ENCODE assay signal across 9 mouse cellular contexts in genomic region chr6:38960791-38961426, GRCm38 (mm10).
A peak's percentile ranks its signal among the peaks of the same experiment; 100 is the strongest.
DNase-seq lines count a peak whose midpoint lies in the region; TF ChIP-seq lines count a peak whose summit lies in the region.
"Had no signal": no experiment of that assay in that cellular context is flagged by ENCODE, and none has a peak within 500 bp of the region (broad histone marks: within the 10 kb centered on the region; RNA-seq: fewer than 3 reads in every experiment).

No protein-coding gene starts in this region.

- no peak overlapping the region for H3ac ChIP-seq in myocyte (ENCODE audit: control insufficient read depth, insufficient read length)

- no peaks in the 10 kb centered on the region for H3K36me3 ChIP-seq in myocyte (ENCODE audit: control insufficient read depth, insufficient read depth)
- H3K36me3 ChIP-seq: embryonic facial prominence, embryonic 13.5 days had no signal

- intact Hi-C loops in heart, postnatal 25 days (cut with DNase I), result no loop called here

- no peak overlapping the region for H3K4me3 ChIP-seq in myocyte
- H3K4me3 ChIP-seq: embryonic facial prominence, embryonic 13.5 days had no signal

- no peak for TF ChIP-seq POLR2A in myocyte (IDR thresholded peaks at IDR 0.05; ENCODE audit: insufficient read length, low read depth)

- no peaks in the 10 kb centered on the region for H3K79me2 ChIP-seq in myocyte (ENCODE audit: control insufficient read depth, insufficient read depth)

- H3K4me2 ChIP-seq in myocyte (ENCODE audit: low read depth), result no peak overlapping the region
- H3K4me2 ChIP-seq: embryonic facial prominence, embryonic 13.5 days had no signal

- H3K27me3 ChIP-seq in myocyte (ENCODE audit: control insufficient read depth, insufficient read depth, insufficient read length), result no peaks in the 10 kb centered on the region
- H3K27me3 ChIP-seq: embryonic facial prominence, embryonic 13.5 days had no signal

- DNase-seq in gastrocnemius, postnatal 25 days, result peak; percentile 26
- no peak for DNase-seq in gastrocnemius, adult 8-10 months (ENCODE audit: low spot score in 2 of 2)
- DNase-seq in 3T3-L1 (ENCODE audit: low read depth, low spot score), result peak; percentile 95
- peak; percentile 34 for DNase-seq in cerebellum, adult 11 months
- DNase-seq in heart, postnatal 25 days (ENCODE audit: low spot score), result peak; percentile 23
- DNase-seq in thymus, postnatal 14 days, result no peak
- DNase-seq in gastrocnemius, postnatal 4 days (ENCODE audit: low spot score in 2 of 2), result no peak

TF ChIP-seq in myocyte, 11 proteins besides CTCF, POLR2A, EP300 and RAD21:
- no peak for TF ChIP-seq REST (IDR thresholded peaks at IDR 0.05; ENCODE audit: insufficient read depth, insufficient read length)
- no peak for TF ChIP-seq E2F4 (IDR thresholded peaks at IDR 0.05; ENCODE audit: insufficient read depth)
- TF ChIP-seq POLR2AphosphoS2 (IDR thresholded peaks at IDR 0.05; ENCODE audit: insufficient read length, low read depth), result no peak
- no peak for TF ChIP-seq TCF12 (IDR thresholded peaks at IDR 0.05; ENCODE audit: insufficient read depth, poor library complexity, severe bottlenecking)
- no peak for TF ChIP-seq TCF3 (IDR thresholded peaks at IDR 0.05; ENCODE audit: insufficient read length, low read depth)
- TF ChIP-seq MYOG (IDR thresholded peaks at IDR 0.05; ENCODE audit: control insufficient read depth in 1 of 3, insufficient read depth in 1 of 3, insufficient read length in 2 of 3, low read depth in 2 of 3), result no peak
- no peak for TF ChIP-seq CEBPB (IDR thresholded peaks at IDR 0.05; ENCODE audit: insufficient read depth, poor library complexity, severe bottlenecking)
- TF ChIP-seq MAX (IDR thresholded peaks at IDR 0.05; ENCODE audit: low read depth), result no peak
- TF ChIP-seq MYOD1 (IDR thresholded peaks at IDR 0.05; ENCODE audit: control insufficient read depth in 1 of 3, insufficient read length in 2 of 3, low read depth in 2 of 3), result peak in 1 of 3 experiments; percentile 20
- TF ChIP-seq USF1 (IDR thresholded peaks at IDR 0.05; ENCODE audit: low read depth), result peak; percentile 85
- TF ChIP-seq SRF (IDR thresholded peaks at IDR 0.05; ENCODE audit: control insufficient read depth, insufficient read length, low read depth), result peak; percentile 8

Comparison
In these comparisons a context has a peak if more than half of its experiments do, and no peak if none do; other contexts are left out.
1. DNase-seq: peak in gastrocnemius, postnatal 25 days (single experiment), 3T3-L1 (single experiment), cerebellum, adult 11 months (single experiment) and heart, postnatal 25 days (single experiment); none in gastrocnemius, adult 8-10 months (0 of 2), thymus, postnatal 14 days (single experiment) and gastrocnemius, postnatal 4 days (0 of 2).